Mouse (Mus musculus) heart, embryonic 10.5 days (tissue): ENCODE measurements at regions not wholly inside any gene's neighbourhood (a gene's known extent, or its start where the extent isn't known, plus 50 kb on each side); places are given as distances from the start of the nearest gene placed in this dataset.
A peak's percentile ranks its signal among the peaks of the same experiment; 100 is the strongest.

ENCODE experiments used
- DNase-seq: peaks from one replicate; pipeline ENCODE4 v3.0.0-alpha.2; 2017; ENCODE audit warnings: low spot score
- H3K27ac ChIP-seq: fragments of 300-500 bp; sonication (generic); 2 replicates; pipeline ENCODE4 v1.5.1; 2016; ENCODE audit warnings: mild to moderate bottlenecking
- H3K27me3 ChIP-seq: fragments of 300-500 bp; sonication (generic); 2 replicates; pipeline ENCODE4 v1.6.1; 2016; ENCODE audit warnings: mild to moderate bottlenecking; ENCODE audit not compliant: poor library complexity, insufficient read depth, severe bottlenecking
- H3K36me3 ChIP-seq: fragments of 300-500 bp; sonication (generic); 2 replicates; pipeline ENCODE4 v1.6.1; 2016; ENCODE audit warnings: mild to moderate bottlenecking, moderate library complexity
- H3K4me1 ChIP-seq: fragments of 300-500 bp; sonication (generic); 2 replicates; pipeline ENCODE4 v1.6.1; 2016; ENCODE audit warnings: mild to moderate bottlenecking
- H3K4me3 ChIP-seq: fragments of 300-500 bp; sonication (generic); 2 replicates; pipeline ENCODE4 v1.5.1; 2016; ENCODE audit warnings: mild to moderate bottlenecking, moderate library complexity
- H3K9me3 ChIP-seq: fragments of 300-500 bp; sonication (generic); 2 replicates; pipeline ENCODE4 v1.6.1; 2016; ENCODE audit warnings: mild to moderate bottlenecking, moderate library complexity
- WGBS: fragments of 180-500 bp; shearing (Covaris S2); methylation state at CpG from one replicate; pipeline ENCODE4 v1.1.7; 2016; 5-methylcytosine and 5-hydroxymethylcytosine counted together

GRCm38 (mm10) chr15:61927385-61928120, 1004.7 kb upstream of the A1bg start:
- no peaks in the 10 kb centered on the region for H3K27me3 ChIP-seq
- no peaks in the 10 kb centered on the region for H3K9me3 ChIP-seq
- 83% methylated on average over 15 of the region's 15 CpGs for WGBS
- no peaks in the 10 kb centered on the region for H3K36me3 ChIP-seq
- DNase-seq: no peak
- no peaks in the 10 kb centered on the region for H3K4me1 ChIP-seq
- H3K4me3 ChIP-seq: no peak overlapping the region
- H3K27ac ChIP-seq: no peak overlapping the region

- no peak for DNase-seq
- Histone ChIP-seq H3K4me1 (no peaks in the 10 kb centered on the region), H3K36me3 (no peaks in the 10 kb centered on the region), H3K27me3 (no peaks in the 10 kb centered on the region), H3K27ac (no peak overlapping the region), H3K4me3 (no peak overlapping the region), H3K9me3 (no peaks in the 10 kb centered on the region)
- 81% methylated on average over 2 of the region's 2 CpGs for WGBS
These were observed 997.2 kb upstream of the A1bg start for GRCm38 (mm10) chr15:61920041-61920440.

GRCm38 (mm10) chr15:61913546-61914160, 990.8 kb upstream of the A1bg start:
- no peak overlapping the region for H3K4me3 ChIP-seq
- 82% methylated on average over 7 of the region's 7 CpGs for WGBS
- H3K9me3 ChIP-seq: no peaks in the 10 kb centered on the region
- peak; percentile 70 for DNase-seq
- no peaks in the 10 kb centered on the region for H3K36me3 ChIP-seq
- H3K27ac ChIP-seq: no peak overlapping the region
- H3K4me1 ChIP-seq: no peaks in the 10 kb centered on the region
- H3K27me3 ChIP-seq: no peaks in the 10 kb centered on the region

GRCm38 (mm10) chr15:61905165-61905845, 982.5 kb upstream of the A1bg start:
- Histone ChIP-seq H3K27me3 (no peaks in the 10 kb centered on the region), H3K36me3 (no peaks in the 10 kb centered on the region), H3K4me1 (no peaks in the 10 kb centered on the region), H3K9me3 (no peaks in the 10 kb centered on the region), H3K4me3 (no peak overlapping the region), H3K27ac (no peak overlapping the region)
- 88% methylated on average over 5 of the region's 5 CpGs for WGBS
- DNase-seq: peak; percentile 52

- no peaks in the 10 kb centered on the region for H3K36me3 ChIP-seq
- H3K4me3 ChIP-seq: no peak overlapping the region
- no peak overlapping the region for H3K27ac ChIP-seq
- 90% methylated on average over 3 of the region's 3 CpGs for WGBS
- H3K4me1 ChIP-seq: no peaks in the 10 kb centered on the region
- H3K27me3 ChIP-seq: no peaks in the 10 kb centered on the region
- H3K9me3 ChIP-seq: no peaks in the 10 kb centered on the region
- peak; percentile 52 for DNase-seq
These were observed 977.0 kb upstream of the A1bg start for GRCm38 (mm10) chr15:61899809-61900208.

- no peak for DNase-seq
- Histone ChIP-seq H3K9me3 (no peaks in the 10 kb centered on the region), H3K4me1 (no peaks in the 10 kb centered on the region), H3K27ac (no peak overlapping the region), H3K4me3 (no peak overlapping the region), H3K27me3 (no peaks in the 10 kb centered on the region), H3K36me3 (no peaks in the 10 kb centered on the region)
- WGBS: 44% methylated on average over 4 of the region's 4 CpGs
These were observed 974.8 kb upstream of the A1bg start for GRCm38 (mm10) chr15:61897566-61897965.

- Histone ChIP-seq H3K27ac (no peak overlapping the region), H3K4me3 (no peak overlapping the region), H3K9me3 (no peaks in the 10 kb centered on the region), H3K27me3 (no peaks in the 10 kb centered on the region), H3K36me3 (no peaks in the 10 kb centered on the region), H3K4me1 (peaks cover 3% of the 10 kb centered on the region; the same call in 1 of the 2 replicates)
- DNase-seq: no peak
These were observed 967.5 kb upstream of the A1bg start for GRCm38 (mm10) chr15:61890330-61890729.

GRCm38 (mm10) chr15:61888569-61889326, 965.9 kb upstream of the A1bg start:
- no peak for DNase-seq
- no peak overlapping the region for H3K27ac ChIP-seq
- WGBS: 66% methylated on average over 10 of the region's 10 CpGs
- no peaks in the 10 kb centered on the region for H3K36me3 ChIP-seq
- peaks cover 3% of the 10 kb centered on the region; the same call in 1 of the 2 replicates for H3K4me1 ChIP-seq
- H3K9me3 ChIP-seq: no peaks in the 10 kb centered on the region
- H3K4me3 ChIP-seq: no peak overlapping the region
- no peaks in the 10 kb centered on the region for H3K27me3 ChIP-seq

GRCm38 (mm10) chr15:61879408-61879807, 956.6 kb upstream of the A1bg start:
- H3K9me3 ChIP-seq: no peaks in the 10 kb centered on the region
- WGBS: 86% methylated on average over 3 of the region's 3 CpGs
- DNase-seq: no peak
- H3K27ac ChIP-seq: no peak overlapping the region
- H3K36me3 ChIP-seq: no peaks in the 10 kb centered on the region
- H3K4me1 ChIP-seq: no peaks in the 10 kb centered on the region
- H3K27me3 ChIP-seq: no peaks in the 10 kb centered on the region
- H3K4me3 ChIP-seq: no peak overlapping the region

- Histone ChIP-seq H3K27me3 (no peaks in the 10 kb centered on the region), H3K4me3 (no peak overlapping the region), H3K36me3 (no peaks in the 10 kb centered on the region), H3K4me1 (no peaks in the 10 kb centered on the region), H3K27ac (no peak overlapping the region), H3K9me3 (no peaks in the 10 kb centered on the region)
- WGBS: 77% methylated on average over 2 of the region's 2 CpGs
- no peak for DNase-seq
These were observed 950.2 kb upstream of the A1bg start for GRCm38 (mm10) chr15:61873047-61873446.

GRCm38 (mm10) chr15:61860759-61861158, 937.9 kb upstream of the A1bg start:
- Histone ChIP-seq H3K27ac (no peak overlapping the region), H3K4me1 (no peaks in the 10 kb centered on the region), H3K9me3 (no peaks in the 10 kb centered on the region), H3K27me3 (no peaks in the 10 kb centered on the region), H3K36me3 (no peaks in the 10 kb centered on the region), H3K4me3 (no peak overlapping the region)
- no peak for DNase-seq
- WGBS: 89% methylated on average over 6 of the region's 6 CpGs

GRCm38 (mm10) chr15:61855880-61856279, 933.1 kb upstream of the A1bg start:
- WGBS: 89% methylated on average over 2 of the region's 2 CpGs
- H3K36me3 ChIP-seq: no peaks in the 10 kb centered on the region
- no peaks in the 10 kb centered on the region for H3K4me1 ChIP-seq
- no peaks in the 10 kb centered on the region for H3K27me3 ChIP-seq
- H3K4me3 ChIP-seq: no peak overlapping the region
- no peaks in the 10 kb centered on the region for H3K9me3 ChIP-seq
- no peak overlapping the region for H3K27ac ChIP-seq
- DNase-seq: no peak

GRCm38 (mm10) chr15:61812671-61813070, 889.9 kb upstream of the A1bg start:
- DNase-seq: no peak
- Histone ChIP-seq H3K9me3 (no peaks in the 10 kb centered on the region), H3K27me3 (no peaks in the 10 kb centered on the region), H3K36me3 (no peaks in the 10 kb centered on the region), H3K4me1 (no peaks in the 10 kb centered on the region), H3K27ac (no peak overlapping the region), H3K4me3 (no peak overlapping the region)
- WGBS: 65% methylated on average over 2 of the region's 2 CpGs
